Mouse (Mus musculus) megakaryocyte, embryonic 14.5 days (primary cell): ENCODE measurements around the gene Olfr1240. TPM values are rescaled to one million over a fixed set of nuclear protein-coding genes. Genes with fewer than 3 reads are reported as not detected.

ENCODE experiments used
- H3K27me3 ChIP-seq: replicated peaks from 2 replicates; pipeline ENCODE3; 2012; ENCODE audit warnings: inconsistent platforms
- H3K36me3 ChIP-seq: replicated peaks from 2 replicates; pipeline ENCODE3; 2012; ENCODE audit warnings: low read length, inconsistent platforms, mixed read lengths
- H3K4me1 ChIP-seq: 2 replicates; pipeline ENCODE4 v1.6.1; 2012; ENCODE audit warnings: inconsistent platforms
- H3K4me3 ChIP-seq: replicated peaks from 2 replicates; pipeline ENCODE3; 2012; ENCODE audit warnings: moderate library complexity, mild to moderate bottlenecking, inconsistent platforms
- H3K9me3 ChIP-seq: 2 replicates; pipeline ENCODE4 v1.6.1; 2012; ENCODE audit warnings: inconsistent platforms
- FLI1 ChIP-seq: IDR thresholded peaks from 2 replicates; pipeline ENCODE4 v1.6.1; 2012; ENCODE audit warnings: low read length, inconsistent platforms, mixed read lengths
- GATA1 ChIP-seq: IDR thresholded peaks from 3 replicates; pipeline ENCODE4 v1.6.1; 2012; ENCODE audit warnings: mixed read lengths, low read length, inconsistent platforms, borderline replicate concordance
- polyA plus RNA-seq: library from polyadenylated mRNA; stranded (reverse); fragments of >175 nt; gene quantifications from 2 replicates; pipeline ENCODE4 v1.2.3, GENCODE M21; 2012; ENCODE audit warnings: low replicate concordance; ENCODE audit not compliant: insufficient read depth

Gene Olfr1240
- polyA plus RNA-seq: 0.07 TPM in 1 of 2 replicates, not detected in the other

DNA sequence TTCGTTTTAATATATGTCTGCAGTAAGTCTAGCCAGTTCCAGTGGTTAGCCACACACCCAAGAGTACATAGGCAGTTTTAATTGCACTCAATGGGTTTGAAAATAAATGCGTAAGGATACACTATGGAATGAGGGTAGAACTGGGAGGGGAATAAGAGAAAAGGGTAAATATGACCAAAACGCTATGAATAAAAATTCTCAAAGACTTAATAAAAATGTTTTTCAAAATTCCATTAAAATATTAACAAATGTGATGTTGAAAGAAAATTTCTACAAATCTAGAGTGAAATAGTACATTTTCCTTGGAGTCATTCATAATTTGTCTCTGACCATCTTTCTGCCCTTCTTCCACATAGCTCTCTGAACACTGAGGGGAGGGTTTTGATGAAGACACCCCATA lies at the start of gene Olfr1240:
Gene Olfr1240, minus strand, starts transcription at position 101 of the 400 bp plus-strand sequence.
- H3K4me3 ChIP-seq: no peak within 1 kb of the TSS
- H3K27me3 ChIP-seq: no peaks in the 10 kb centered on the region
- H3K36me3 ChIP-seq: no peaks in the 10 kb centered on the region
- H3K4me1 ChIP-seq: no peaks in the 10 kb centered on the region
- no peaks in the 10 kb centered on the region for H3K9me3 ChIP-seq
- TF ChIP-seq GATA1: no peak
- no peak for TF ChIP-seq FLI1

DNA sequence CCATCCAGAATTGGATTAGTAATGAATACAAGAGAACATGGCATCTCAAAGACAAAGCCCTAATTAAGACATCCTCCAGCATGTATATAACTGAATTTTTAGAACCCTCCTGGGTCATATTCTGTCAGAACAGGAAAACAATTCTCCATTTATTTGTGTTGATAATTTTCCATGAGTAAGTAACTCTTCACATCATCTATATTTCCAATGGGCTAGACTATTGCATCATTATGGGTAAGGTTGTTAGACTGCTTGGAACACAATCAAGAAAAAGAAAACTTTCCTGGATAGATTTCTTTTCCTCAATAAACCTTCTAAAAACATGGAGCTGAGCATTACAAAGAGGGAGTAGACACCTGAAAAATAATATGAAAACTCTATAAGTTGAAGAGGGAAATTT lies 44.2 kb upstream of the Olfr1240 start, which contains the start of gene Olfr1241:
Gene Olfr1241, minus strand, starts transcription at position 101 of the 400 bp plus-strand sequence.
- no peaks in the 10 kb centered on the region for H3K27me3 ChIP-seq
- H3K9me3 ChIP-seq: no peaks in the 10 kb centered on the region
- H3K4me1 ChIP-seq: no peaks in the 10 kb centered on the region
- H3K4me3 ChIP-seq: no peak within 1 kb of the TSS
- no peaks in the 10 kb centered on the region for H3K36me3 ChIP-seq
- TF ChIP-seq GATA1 (no peak), FLI1 (no peak)

DNA sequence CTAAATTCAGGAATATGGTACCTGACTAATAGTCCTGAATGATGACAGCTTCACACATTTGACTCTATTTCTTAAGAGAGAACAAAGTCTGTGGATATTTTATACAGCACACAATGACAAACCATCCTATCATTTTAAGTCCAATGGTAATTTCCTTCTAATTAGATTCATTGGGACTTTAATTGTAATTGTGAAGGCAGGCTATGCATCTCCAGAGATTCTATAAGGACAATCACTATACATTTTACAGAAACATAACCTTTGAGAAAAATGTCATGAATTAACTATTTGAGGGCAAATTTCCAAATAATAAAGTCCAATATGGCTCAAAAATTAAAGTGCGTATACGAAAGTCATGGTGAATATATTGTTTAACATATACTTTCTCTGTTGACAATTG lies 22.5 kb downstream of the Olfr1240 start, which contains the start of gene Olfr1239:
Gene Olfr1239, minus strand, starts transcription at position 101 of the 400 bp plus-strand sequence.
- Histone ChIP-seq H3K36me3 (no peaks in the 10 kb centered on the region), H3K27me3 (no peaks in the 10 kb centered on the region), H3K9me3 (no peaks in the 10 kb centered on the region), H3K4me1 (no peaks in the 10 kb centered on the region), H3K4me3 (no peak within 1 kb of the TSS)
- TF ChIP-seq FLI1 (no peak), GATA1 (no peak)

DNA sequence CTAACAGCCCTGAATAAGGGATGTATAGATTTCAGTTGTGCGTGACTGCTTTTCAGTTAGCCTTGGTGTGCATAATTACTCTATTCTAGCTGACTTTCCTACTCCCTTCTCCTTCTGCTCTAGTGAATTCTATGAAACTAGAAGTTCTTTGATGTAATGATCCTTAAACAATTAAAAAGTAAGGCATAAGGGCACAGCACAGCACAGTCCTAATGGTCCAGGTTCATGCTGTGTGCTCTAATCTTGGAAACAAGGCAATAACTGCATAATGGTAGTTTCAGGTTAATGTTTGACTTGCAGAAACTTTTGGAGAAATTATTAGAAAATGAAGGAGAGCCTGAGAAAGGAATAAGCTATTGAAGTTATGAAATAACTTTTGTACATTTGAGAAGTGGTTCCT lies 28.2 kb downstream of the Olfr1240 start:
- Histone ChIP-seq H3K36me3 (no peaks in the 10 kb centered on the region), H3K27me3 (no peaks in the 10 kb centered on the region), H3K9me3 (no peaks in the 10 kb centered on the region), H3K4me1 (no peaks in the 10 kb centered on the region), H3K4me3 (no peak overlapping the region)
- TF ChIP-seq FLI1 (no peak), GATA1 (no peak)

DNA sequence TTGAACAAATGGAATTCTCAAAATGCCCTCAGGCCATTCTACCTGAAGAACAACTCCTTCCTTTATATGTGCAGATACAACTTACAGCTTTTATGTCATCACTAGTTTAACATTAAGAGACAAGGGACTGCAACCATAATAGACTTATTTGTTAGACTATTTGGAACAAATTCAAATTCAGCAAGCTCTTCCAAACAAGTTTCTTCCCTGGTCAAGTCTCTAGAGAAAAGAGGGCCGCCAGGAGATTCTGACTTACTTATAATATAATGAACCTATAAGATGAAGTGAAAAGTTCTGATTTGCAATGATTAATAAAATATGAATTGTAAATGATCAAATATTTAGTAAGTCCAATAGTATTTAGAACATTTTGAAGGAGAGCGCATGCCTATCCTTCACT lies 33.2 kb downstream of the Olfr1240 start, which contains the start of gene Olfr1238:
Gene Olfr1238, minus strand, starts transcription at position 101 of the 400 bp plus-strand sequence.
- Histone ChIP-seq H3K36me3 (no peaks in the 10 kb centered on the region), H3K4me1 (no peaks in the 10 kb centered on the region), H3K4me3 (no peak within 1 kb of the TSS), H3K27me3 (no peaks in the 10 kb centered on the region), H3K9me3 (peaks cover 4% of the 10 kb centered on the region; the same call in 1 of the 2 replicates)
- TF ChIP-seq GATA1 (no peak), FLI1 (no peak)

DNA sequence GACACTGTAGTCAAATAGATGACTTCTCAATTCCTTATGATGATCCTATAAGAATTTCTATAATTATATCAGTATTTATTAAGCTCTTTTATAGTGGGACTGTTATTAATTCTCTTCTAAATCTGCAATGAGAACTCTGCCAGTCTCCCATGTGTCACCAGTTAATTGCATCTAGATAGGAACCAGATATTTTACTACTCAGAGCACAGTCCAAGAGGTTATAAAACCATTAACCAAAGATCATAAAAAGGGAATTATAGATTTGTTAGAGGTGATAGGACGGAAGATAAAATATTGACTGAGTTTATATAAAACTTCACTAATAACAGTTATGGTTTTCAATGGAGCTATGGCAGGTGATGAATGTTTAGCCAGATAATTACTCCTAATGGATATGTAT lies 41.9 kb downstream of the Olfr1240 start:
- TF ChIP-seq GATA1 (no peak), FLI1 (no peak)
- Histone ChIP-seq H3K4me3 (no peak overlapping the region), H3K9me3 (no peaks in the 10 kb centered on the region), H3K36me3 (no peaks in the 10 kb centered on the region), H3K4me1 (no peaks in the 10 kb centered on the region), H3K27me3 (no peaks in the 10 kb centered on the region)

Other genes starting within 250 kb of the Olfr1240 start
- gene Olfr1226, start 243.0 kb downstream of the Olfr1240 start, polyA plus RNA-seq: not detected in 2 replicates
- not detected in 2 replicates for gene Olfr1228, start 188.9 kb downstream of the Olfr1240 start, polyA plus RNA-seq
- not detected in 2 replicates for gene Olfr1229, start 155.0 kb downstream of the Olfr1240 start, polyA plus RNA-seq
- gene Olfr1230, start 145.7 kb downstream of the Olfr1240 start, polyA plus RNA-seq: not detected in 2 replicates
- gene Olfr1231, start 135.9 kb downstream of the Olfr1240 start, polyA plus RNA-seq: not detected in 2 replicates
- gene Olfr1232, start 113.3 kb downstream of the Olfr1240 start, polyA plus RNA-seq: not detected in 2 replicates
- gene Olfr1233, start 100.6 kb downstream of the Olfr1240 start, polyA plus RNA-seq: not detected in 2 replicates
- not detected in 2 replicates for gene Olfr1234, start 78.1 kb downstream of the Olfr1240 start, polyA plus RNA-seq
- gene Olfr1238, start 33.3 kb downstream of the Olfr1240 start, polyA plus RNA-seq: not detected in 2 replicates
- gene Olfr1239, start 22.6 kb downstream of the Olfr1240 start, polyA plus RNA-seq: not detected in 2 replicates
- not detected in 2 replicates for gene Olfr1241, start 44.1 kb upstream of the Olfr1240 start, polyA plus RNA-seq
- not detected in 2 replicates for gene Olfr1242, start 55.3 kb upstream of the Olfr1240 start, polyA plus RNA-seq
- gene Olfr1243, start 88.5 kb upstream of the Olfr1240 start, polyA plus RNA-seq: 2.7 TPM in 1 of 2 replicates, not detected in the other
- gene Olfr1245, start 135.4 kb upstream of the Olfr1240 start, polyA plus RNA-seq: not detected in 2 replicates
- not detected in 2 replicates for gene Olfr1246, start 150.2 kb upstream of the Olfr1240 start, polyA plus RNA-seq
- gene Olfr1247, start 171.1 kb upstream of the Olfr1240 start, polyA plus RNA-seq: 0.01 TPM in 1 of 2 replicates, not detected in the other
- not detected in 2 replicates for gene Olfr1248, start 175.2 kb upstream of the Olfr1240 start, polyA plus RNA-seq
- gene Olfr1249, start 192.0 kb upstream of the Olfr1240 start, polyA plus RNA-seq: not detected in 2 replicates
- gene Olfr1250, start 218.5 kb upstream of the Olfr1240 start, polyA plus RNA-seq: not detected in 2 replicates
- gene Olfr1251, start 228.9 kb upstream of the Olfr1240 start, polyA plus RNA-seq: not detected in 2 replicates